Mouse (Mus musculus) liver, adult 2 months (tissue): ENCODE results near the gene Megf11.

Experiments used
- CTCF ChIP-seq: fragments of 200-500 bp; IDR thresholded peaks from 2 replicates; pipeline ENCODE4 v1.5.1; 2011; ENCODE audit warnings: low read depth, low read length, control low read depth
- POLR2A ChIP-seq: fragments of 200-500 bp; IDR thresholded peaks from 2 replicates; pipeline ENCODE4 v1.6.1; 2011; ENCODE audit warnings: low read length, control low read depth; ENCODE audit not compliant: insufficient read depth; ENCODE audit errors: extremely low read depth

DNA sequence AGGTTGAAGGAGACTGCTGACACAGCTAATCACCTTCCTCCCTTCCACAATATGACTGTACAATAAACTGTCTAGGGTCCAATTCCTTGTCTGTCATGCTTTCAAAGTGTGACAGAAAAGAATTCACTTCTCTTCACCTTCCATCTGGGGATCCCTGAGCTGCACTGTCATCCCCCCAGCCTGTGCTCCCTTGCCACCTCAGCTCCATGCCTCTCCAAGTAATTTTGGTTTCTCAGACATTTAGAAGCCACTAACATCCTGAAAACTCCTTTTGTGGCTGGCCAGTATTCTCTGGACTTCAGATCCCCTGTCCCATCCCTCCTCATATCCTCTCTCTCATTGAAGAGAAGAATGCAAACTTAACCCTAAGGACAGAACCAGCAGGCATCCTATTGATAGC, 317.0 kb downstream of the Megf11 start:
- no peak for TF ChIP-seq POLR2A
- TF ChIP-seq CTCF: no peak
